Mouse (Mus musculus): ENCODE measurements around the gene Btbd6.

Gene Btbd6

DNA sequence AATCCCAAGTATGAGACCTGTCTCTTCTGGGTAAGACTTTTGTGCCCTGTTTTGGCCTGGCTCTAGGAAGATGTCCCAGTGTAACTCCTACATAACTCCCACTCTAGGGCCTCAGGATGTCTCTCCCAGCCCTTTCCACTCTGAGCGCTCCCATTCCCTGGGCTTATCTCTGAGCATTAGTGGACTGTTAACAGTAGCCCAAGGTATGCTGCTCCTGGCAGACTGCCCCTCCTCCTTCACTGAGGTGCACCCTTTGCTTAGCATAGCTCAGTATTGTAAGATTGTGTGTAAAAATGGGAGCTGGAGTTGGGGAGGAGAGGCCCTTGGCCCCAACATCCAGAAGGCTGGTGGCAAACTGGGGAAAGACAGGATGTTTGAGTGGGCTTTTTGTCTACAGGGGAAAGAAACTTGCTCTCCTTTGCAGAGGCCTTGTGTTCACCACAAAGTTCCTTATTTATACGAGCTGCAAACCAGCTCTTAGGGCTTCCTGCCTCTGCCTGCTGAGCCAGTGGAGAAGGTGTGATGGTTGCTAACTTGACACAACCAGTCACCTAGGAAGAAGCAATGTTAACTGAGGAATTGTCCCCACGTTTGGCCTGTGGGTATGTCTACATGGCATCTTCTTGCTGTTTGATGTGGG is 23.2 kb upstream of the Btbd6 start:
- DNase-seq (ENCODE audit: low read depth, low spot score): no peak

DNA sequence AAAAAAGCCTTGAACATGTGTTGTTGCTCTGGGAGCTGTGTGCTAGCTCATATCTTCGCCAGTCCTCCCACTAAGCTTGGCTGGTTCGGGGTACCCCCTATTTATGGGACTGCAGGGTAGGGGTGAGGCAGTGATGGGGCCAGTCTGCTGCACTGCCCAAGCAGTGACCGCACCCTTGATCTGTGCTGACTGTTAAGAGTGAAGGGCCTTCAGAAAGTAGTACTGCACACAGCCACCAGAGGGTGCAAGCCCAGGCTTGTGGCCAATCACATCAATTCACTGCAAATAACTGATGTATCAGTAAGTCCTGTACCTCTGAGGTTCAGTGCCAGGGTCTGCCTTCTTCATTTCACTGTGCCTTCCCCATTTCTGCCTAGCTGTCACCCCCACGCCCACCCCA is 20.5 kb upstream of the Btbd6 start:
- peak; percentile 52 for DNase-seq (ENCODE audit: low read depth, low spot score)

DNA sequence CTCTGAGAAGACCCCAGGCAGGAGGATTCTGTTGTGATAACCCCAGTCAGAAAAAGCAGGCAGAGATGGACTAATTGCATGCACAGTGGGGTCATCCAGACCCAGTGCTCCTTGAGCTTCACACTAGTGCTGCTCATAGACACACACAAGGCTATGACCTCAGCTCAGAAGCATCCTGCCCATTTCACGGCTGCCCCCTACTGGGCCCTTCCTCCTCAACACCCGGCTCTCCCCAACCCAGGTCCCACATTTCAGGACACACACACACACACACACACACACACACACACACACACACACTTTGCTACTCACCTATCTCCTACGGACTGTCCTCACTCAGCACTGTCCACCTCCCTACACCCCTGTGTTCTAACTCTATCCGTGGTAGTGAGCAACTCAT is 18.0 kb upstream of the Btbd6 start:
- no peak for DNase-seq (ENCODE audit: low read depth, low spot score)

DNA sequence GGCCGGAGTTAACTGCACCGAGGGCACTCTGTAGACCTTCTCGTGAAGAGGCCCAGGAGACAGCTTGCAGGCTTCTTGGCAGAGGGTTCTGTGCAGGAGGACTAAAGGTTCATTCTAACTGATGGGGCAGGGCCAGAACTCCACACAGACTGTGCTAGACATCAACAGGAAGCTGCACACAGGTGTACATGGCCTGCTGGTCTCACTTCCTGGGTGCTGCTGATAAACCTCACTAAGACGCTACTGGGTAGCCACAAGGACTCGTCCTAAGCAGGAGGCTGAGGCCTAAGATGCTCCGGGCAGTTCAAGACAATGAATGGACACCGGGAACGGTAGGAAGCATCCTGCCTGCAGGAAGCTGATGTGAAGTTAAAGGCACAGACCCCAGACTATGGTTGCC is 16.9 kb upstream of the Btbd6 start:
- DNase-seq (ENCODE audit: low read depth, low spot score): no peak

DNA sequence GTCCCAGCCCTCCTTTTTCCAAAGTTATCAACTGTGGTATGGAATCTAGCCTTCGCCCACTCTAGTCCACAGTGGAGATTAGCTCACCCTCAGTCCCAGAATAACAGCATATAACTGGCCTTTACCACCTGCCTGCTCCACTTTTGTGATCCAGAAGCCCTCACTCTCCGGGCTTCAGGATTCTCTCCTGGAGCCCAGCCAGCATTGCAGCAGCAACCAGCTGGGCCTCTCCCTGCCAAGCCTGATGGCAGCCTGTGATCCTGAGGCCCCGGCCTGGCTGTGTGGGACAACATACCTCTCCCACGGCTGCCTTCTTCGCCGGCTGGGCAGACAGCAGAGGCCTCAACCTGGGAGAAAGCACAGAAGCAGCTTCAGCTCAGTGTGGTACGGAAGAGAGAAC is 14.9 kb upstream of the Btbd6 start:
- DNase-seq (ENCODE audit: low read depth, low spot score): no peak

DNA sequence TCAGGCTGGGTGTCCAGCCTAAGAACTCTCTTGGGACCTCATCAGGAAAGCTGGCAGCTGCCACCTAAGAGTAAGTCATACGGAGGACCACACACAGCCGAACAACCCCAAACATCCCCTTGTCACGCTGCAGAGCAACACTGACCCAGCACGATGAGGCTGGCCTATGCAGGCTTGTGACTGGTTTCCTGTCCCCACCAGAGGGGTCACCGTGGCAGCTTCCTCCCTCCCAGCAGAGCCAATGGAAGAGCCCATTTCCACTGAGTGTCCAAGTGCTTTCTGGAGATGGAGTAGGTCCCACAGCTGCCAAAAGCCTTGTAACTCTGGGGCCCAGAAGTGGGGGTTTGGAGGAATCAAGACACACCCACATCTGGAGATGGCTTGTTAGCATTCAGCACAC is 14.4 kb upstream of the Btbd6 start:
- no peak for DNase-seq (ENCODE audit: low read depth, low spot score)

DNA sequence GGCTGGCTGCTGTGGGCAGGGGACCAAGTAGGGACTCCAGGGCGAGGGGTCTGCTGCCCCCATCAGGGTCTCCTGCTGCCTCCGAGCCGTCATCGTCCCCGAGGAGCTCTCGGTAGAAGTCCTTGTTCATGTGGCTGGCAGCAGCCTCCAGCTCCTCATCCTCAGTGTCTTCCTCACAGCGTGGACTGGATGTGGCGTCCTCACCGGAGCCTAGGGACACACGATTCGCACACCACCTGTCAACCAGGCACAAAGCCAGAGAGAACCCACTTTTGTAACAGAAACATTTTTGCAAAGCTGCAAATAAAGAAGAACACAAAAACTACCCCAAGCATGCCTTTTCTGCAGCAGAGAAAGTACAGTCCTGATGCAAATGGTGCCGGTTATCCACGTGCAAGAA is 10.5 kb upstream of the Btbd6 start:
- DNase-seq (ENCODE audit: low read depth, low spot score): no peak

DNA sequence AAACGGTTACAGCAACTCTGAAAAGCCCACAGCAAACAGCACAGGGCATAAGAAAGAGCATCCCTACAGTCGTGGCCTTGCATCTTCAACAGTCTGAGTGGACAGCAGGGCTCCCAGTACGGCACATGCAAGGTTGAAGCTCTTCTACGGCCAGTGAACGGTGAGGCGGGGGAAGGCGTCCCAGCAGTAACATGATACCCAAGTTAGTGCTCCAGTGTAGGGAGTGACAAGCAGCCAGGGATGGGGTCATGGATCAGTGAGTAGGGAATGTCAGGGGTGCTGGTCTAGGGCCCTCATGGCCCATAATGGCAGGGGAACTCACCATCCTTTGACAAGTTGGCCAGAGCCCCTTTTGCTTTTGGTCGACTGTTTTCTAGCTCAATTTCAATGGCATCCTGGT is 7.3 kb upstream of the Btbd6 start:
- no peak for DNase-seq (ENCODE audit: low read depth, low spot score)

DNA sequence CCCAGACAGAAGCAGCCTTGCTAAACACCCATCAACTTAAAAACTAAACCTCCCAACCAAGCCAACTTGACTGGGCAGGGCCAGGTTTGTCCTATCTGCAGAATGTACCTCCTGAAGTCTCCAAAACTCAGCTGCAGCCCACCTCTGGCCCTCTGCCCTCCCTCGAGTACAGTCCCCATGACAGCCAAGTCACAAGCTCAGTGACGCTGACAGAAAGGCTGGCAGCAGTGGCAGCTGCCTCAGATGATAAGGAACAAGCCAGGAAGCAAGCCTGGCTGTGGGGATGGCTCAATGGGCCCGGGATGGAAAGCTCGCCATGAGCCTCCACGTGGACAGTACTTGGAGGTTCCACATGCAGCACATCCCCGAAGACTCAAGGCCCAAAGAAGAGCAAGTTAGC is 6.7 kb upstream of the Btbd6 start:
- DNase-seq (ENCODE audit: low read depth, low spot score): no peak

DNA sequence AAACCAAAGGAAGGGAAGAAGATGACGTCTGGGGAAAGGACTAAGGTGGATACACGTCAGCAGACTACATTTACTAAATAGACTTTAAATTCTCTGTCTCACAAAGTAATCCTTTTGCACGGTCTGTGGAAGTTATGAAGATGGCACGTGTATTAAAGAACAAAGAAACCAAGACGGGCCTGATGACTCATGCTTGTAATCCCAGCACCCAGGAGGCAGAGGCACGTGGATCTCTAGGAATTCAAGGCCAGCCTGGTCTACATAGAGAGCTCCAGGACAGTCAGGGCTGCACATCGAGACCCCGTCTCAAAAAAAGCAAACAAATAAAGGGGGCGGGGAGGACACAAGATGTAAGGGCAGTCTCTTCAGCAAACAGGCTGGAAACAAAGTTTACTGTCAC is 1.5 kb upstream of the Btbd6 start:
- DNase-seq (ENCODE audit: low read depth, low spot score): no peak

DNA sequence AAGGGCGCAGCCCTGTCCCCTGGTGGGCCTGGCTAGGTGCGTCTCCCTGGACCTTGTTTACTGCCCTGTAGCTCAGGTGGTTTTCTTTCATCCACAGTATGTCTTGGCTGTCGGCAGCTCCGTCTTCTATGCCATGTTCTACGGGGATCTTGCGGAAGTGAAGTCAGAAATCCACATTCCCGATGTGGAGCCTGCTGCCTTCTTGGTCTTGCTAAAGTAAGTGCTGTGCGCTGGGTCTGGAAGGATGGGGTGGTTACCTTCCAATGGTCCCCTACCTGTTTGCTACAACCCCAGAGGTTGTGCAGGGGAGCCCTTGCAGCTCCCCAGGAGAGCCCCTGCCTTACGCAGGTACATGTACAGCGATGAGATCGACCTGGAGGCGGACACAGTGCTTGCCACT is 874 bp downstream of the Btbd6 start:
- no peak for DNase-seq (ENCODE audit: low read depth, low spot score)

DNA sequence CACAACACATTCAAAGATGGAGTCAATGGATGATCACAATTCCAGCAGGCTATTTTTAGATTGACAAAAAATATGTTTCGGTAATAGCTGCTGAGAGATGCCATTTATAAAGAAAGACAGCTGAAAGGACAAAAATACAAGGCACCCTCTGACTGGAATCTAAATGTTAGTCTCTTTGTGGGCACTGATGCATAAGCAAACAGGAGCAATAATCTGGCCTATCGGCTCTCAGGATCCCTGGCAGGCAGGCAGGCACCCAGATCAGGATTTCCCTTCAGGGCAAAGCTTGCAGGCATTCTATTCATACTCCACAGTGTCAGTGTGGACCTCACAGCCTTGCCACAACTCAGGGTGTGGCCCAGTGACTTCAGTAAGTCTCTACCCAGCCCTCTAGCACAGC is 5.7 kb downstream of the Btbd6 start:
- no peak for DNase-seq (ENCODE audit: low read depth, low spot score)

DNA sequence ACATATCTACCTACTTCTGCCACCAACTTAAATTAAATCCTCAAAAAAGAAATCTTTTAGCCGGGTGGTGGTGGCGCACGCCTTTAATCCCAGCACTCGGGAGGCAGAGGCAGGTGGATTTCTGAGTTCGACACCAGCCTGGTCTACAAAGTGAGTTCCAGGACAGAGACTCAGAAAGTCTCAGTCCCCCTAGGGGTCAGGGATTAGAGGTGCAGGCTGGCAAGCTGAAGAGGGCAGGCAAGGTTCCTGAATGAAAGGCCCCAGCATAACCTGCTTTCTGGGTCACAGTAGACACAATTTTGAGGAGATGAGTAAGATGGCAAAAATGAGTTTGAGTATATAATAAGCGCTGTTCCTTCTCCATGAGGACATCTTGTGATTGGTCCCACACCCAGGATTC is 9.1 kb downstream of the Btbd6 start:
- no peak for DNase-seq (ENCODE audit: low read depth, low spot score)

DNA sequence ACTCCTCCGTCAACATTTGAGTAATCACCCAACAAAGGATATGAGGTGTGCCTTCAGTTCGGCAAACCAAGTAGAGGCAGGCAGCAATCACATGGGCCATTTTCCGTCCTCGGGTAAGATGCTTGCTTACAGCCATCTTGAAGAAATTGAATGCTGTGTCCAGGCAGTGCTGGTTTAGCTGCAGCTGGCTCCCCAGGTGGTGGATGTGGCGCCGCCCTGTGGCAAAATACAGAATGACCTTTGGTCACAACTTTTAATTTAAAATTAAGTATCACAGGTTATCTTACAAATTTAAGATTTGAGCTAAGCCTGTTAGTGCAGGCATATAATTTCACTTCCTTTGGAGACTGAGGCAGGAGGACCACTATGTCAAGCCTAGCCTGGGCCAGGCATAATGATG is 11.6 kb downstream of the Btbd6 start:
- no peak for DNase-seq (ENCODE audit: low read depth, low spot score)

DNA sequence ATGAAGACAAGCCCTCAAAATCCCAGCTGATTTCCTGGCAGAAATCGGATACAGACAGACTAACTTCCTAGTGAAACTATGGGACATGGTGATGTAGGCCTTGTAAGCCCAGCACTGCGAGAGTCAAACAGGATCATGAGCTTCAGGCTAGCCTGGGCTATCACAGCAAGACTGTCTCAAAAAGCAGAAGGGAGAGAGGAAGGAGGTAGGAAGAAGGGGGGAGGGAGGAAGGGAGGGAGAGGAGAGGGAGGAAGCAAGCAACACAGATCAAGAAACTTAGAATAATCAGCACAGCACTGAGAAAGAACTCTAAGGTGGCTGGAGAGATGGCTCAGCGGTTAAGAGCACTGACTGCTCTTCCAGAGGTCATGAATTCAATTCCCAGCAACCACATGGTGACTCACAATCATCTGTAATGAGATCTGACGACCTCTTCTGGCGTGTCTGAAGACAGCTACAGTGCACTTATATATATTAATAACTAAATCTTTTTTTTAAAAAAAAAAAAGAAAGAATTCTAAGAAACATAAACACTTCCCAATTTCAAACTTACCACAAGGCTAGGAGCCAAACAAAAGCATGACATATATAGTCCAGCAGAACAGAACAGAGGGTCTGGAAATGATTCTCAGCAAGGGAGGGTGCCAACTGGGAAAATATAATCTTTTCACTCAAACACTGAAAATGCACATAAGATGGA is 14.6 kb downstream of the Btbd6 start:
- DNase-seq (ENCODE audit: low read depth, low spot score): no peak

DNA sequence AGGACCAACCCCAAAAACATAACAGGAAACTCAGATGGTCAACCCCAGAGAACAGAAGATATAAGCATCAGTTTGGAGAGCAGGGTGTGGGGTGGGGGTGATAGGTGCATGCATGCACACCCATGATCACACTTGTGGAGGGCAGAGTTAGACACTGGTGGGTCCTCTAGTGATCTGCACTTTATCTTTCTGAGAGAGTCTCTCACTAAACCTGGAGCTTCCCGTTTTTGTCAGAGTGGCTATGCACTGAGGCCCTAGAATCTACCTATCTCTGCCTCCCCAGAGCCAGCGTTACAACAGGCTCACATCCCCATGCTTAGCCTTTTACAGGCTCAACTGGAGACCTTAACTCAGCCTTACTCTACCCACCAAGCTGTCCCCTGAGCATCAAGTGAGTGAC is 15.2 kb downstream of the Btbd6 start:
- DNase-seq (ENCODE audit: low read depth, low spot score): no peak

DNA sequence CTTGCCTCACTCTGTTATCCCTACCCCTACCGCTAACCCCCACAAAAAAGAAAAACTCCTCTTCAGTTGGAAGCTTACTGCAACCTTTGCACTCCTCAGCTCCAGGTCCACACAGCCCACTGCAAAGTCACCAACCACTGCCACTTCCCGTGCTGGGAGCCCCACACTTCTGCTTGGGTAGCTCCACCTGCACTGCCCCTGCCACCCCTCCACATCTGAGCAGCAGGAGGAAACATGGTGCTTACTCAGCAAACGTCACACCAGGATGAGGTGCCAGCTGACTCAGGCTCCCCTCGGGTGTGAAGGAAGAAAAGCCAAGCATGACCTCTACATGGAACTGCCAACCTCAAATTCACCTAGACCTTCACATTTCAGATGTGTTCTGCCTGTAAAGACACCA is 17.9 kb downstream of the Btbd6 start:
- DNase-seq (ENCODE audit: low read depth, low spot score): no peak

DNA sequence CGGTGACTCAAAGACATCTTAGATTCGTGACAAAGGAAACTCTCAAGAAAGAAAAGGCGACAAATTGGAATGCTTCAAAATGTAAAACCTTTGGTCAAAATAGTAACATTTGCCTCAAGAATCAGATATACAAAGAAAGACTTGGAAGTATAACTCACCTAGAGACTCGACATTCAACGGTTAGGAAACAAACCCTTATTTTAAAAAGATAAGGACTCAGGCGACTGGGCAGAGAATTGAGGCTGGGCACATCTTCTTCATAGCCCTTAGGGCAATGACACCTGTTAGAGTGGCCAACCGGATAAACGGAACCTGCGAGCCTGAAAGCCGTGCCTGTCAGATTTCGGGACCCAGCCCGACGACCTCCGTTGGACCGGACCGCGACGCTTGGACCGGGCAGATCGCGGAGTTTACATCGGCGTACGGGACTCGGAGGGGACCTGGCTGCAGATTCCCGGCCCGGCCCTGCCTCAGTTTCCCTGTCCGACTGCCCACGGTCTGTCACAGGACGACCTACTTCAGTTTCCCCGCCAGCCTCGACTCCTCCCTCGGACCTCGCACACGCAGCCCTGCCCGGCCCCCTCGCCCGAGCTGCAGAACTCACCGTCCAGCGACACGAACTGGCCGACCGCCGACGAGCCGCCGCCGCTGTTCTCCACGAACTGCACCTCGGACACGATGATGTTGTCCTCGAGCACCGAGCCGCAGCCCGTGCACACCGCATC is 23.4 kb downstream of the Btbd6 start:
- no peak for DNase-seq (ENCODE audit: low read depth, low spot score)

DNA sequence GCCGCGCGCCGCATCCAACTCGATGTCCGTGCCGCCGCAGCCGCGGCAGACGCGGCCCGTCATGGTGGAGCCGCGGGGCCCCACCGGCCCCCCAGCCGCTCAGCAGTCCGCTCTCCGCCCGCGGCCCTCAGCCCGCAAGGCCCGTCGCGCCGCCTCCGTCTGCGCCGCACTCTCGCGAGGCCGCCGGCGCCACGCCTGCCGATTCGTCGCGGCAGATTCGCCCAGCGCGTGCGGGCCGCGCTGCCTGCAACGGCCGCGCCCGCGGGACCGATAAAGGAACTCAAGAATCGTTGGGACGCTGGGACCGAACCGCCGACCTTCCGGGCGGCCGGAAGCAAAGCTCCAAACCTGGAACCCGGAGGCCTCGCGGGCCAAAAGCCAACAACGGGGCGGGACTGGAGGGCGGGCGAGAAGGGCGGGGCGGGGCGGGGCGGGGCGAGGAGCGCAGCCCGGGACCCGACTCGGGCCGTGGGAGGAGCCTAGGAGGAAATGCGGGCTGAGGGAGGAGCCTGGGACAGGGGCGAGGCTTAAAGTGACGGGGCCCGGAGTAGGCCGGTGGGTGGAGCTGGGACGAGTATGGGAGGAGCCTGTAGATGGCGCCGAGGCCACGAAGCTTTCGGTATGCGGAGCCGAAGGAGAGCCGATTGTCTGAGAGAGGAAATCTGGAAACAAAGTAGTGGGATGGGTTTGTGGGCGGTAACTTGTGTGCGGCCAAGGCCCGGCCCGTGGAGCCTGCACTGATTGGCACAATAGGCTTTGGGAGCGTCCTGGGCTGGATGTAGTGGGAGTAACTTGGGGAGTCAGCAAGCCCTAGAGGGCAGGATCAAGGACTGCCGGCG is 24.2 kb downstream of the Btbd6 start, which contains the start of gene Brf1:
Brf1 (minus strand) TSS at position 411 of the 839 bp plus-strand sequence.
- peak; percentile 96 for DNase-seq (ENCODE audit: low read depth, low spot score)

DNA sequence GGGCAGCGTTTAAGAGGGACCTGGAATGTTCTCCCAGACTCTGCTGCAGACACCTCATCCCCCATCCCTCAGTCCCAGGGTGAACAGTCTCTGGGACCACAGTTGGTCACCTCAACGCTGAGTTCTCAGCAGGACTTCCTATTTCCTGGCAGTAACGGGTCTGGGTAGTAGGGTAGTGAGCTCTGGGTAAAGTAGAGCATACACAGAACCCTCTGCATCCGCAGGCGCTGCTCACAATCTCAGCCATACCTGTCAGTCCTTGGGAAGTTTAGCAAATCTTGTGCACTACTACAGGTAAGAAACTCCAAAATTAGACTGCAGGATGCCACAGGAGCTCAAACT is 24.8 kb downstream of the Btbd6 start:
- DNase-seq (ENCODE audit: low read depth, low spot score): no peak

DNA sequence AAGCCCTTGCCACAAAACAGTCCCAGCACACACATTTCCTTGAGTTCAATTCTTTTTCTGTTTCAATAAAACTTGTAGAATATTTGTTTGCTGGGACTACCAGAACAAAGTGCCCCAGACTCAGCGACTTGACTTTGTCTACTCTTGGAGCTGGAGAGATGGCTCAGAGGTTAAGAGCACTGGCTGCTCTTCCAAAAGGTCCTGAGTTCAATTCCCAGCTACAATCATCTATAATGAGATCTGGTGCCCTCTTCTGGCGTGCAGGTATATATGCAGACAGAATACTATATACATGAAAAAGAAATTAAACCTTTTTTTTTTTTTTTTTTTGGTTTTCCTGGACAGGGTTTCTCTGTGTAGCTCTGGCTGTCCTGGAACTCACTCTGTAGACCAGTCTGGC is 26.4 kb downstream of the Btbd6 start:
- DNase-seq (ENCODE audit: low read depth, low spot score): no peak

DNA sequence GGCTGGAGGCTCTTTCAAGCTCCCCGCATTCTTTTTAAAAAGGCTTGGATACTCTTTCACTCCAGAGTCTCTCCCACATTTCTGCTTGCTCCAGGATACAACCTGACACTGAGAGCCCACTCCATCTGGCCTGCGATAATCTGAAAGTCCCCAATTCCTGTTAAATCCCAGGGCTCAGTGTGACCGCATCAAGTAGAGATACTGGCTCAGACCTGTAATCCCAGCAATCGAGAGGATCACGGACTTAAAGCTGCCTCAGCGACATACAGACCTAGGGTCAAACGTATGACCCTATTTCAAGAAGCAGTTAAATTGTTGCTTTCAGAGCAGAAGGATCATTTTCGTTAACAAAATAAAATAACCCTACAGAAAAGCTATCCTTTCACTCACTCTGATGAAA is 27.7 kb downstream of the Btbd6 start:
- DNase-seq (ENCODE audit: low read depth, low spot score): no peak
